Mouse (Mus musculus): ENCODE data around the gene Tmem132c.
A peak's percentile ranks its signal among the peaks of the same experiment; 100 is the strongest.

Tmem132c gene

DNA sequence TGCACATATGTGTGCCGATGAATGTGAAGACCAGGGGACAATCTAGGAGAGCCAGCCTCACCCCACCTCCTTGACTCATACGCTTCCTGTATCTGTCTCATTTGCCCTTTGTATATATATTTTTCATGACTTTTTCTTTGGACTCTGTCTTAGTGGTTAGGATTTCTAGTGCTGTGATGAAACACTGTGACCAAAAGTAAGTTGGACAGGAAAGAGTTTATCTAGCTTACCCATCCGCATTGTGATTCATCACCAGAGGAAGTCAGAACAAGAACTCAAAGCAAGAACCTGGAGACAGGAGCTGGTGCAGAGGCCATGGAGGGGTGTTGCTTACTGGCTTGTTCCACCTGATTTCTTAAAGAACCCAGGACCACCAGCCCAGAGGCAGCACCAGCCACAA lies 250.1 kb downstream of the Tmem132c start:
- no peak for DNase-seq (ENCODE audit: low read depth)

DNA sequence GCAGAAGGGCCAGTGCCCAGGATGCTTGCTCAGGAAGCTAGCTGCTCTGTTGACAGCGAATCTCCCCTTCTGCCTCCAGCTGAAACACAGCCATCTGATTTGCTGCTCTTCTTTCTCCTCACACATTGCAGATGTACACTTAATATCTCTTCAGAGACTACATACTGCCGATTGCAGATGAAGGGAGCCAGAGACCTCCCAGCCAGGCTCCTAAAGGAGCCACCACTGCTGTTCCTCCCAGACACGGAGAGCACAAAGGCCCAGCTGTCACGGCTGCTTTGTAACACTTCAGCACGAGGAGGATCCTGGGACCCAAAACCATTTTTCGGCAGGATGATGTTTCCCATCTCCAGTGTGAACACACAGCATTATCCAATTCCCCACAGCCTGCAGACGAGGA lies 255.3 kb downstream of the Tmem132c start:
- no peak for DNase-seq (ENCODE audit: low read depth)

GRCm38 (mm10) chr5:127499151-127499827 lies 257.7 kb downstream of the Tmem132c start:
- DNase-seq (ENCODE audit: low read depth): no peak

- DNase-seq (ENCODE audit: low read depth): no peak
Observed at GRCm38 (mm10) chr5:127502838-127503237, 261.2 kb downstream of the Tmem132c start.

GRCm38 (mm10) chr5:127505697-127506096 lies 264.1 kb downstream of the Tmem132c start:
- DNase-seq (ENCODE audit: low read depth): no peak

DNA sequence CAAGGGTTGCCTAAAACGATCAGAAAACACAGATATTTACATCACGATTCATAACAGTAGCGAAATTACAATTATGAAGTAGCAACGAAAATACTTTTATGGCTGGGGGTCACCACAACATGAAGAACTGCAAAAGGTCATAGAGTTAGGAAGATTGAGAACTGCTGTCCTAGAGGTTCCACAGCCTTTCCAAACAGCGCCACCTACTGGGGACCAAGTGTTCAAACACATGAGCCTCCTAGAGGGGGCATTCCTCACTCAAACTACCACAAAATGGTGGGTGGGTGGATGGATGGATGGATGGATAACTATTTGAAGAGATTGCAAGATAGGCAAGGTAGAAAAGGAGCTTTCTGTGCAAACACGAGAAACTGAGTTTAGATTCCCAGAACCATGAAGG lies 270.0 kb downstream of the Tmem132c start:
- peak; percentile 27 for DNase-seq (ENCODE audit: low read depth)

GRCm38 (mm10) chr5:127515960-127516359 lies 274.4 kb downstream of the Tmem132c start:
- DNase-seq (ENCODE audit: low read depth): no peak

GRCm38 (mm10) chr5:127522744-127523476 lies 281.3 kb downstream of the Tmem132c start:
- DNase-seq (ENCODE audit: low read depth): no peak

DNA sequence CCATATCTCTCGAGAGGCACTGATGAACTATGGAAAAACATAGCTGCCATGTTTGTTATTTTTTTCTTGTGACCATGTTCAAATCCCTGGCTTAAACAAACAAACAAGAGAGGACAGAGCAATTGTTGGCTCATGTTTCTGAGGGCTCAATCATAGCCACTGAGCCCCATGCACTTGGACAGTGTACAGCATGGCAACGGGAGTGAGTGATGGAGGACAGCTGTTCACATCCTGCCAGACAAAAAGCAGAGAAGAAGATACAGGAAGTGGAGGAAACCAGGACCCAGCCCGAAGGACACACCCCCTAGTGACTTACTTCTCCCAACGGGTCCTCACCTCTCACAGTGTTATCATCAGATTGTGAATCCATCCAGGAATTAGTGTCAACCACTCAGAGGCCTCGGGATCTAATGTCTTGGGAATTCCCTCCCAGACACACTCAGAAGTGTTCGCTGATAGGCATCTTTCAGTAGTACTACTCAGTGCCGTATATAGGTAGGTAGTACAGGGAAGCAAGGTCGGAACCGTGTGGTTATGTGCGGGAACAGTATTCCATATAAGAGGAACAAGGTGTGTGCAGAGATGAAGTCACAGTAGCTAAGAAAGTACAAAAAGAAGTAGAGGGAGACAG lies 285.9 kb downstream of the Tmem132c start:
- DNase-seq (ENCODE audit: low read depth): no peak

DNA sequence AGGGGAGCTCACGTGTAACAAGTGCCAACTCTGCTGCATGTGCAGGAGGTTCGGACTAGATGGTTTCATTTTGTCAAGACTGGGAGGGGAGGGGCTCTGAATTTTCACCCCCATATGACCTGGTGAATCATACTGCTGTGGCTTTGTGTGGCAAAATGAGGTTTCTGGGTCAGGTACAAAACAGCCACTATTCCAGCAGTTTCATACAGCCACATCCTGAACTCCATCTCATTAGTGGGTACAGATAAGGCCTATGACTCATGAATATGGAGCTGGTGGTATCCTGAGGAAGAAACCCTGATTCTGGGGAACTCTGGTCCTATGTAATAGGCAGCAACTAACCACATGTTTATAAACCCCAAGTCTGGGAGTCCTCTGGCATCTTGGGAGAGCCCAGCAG lies 295.9 kb downstream of the Tmem132c start:
- no peak for DNase-seq (ENCODE audit: low read depth)

DNA sequence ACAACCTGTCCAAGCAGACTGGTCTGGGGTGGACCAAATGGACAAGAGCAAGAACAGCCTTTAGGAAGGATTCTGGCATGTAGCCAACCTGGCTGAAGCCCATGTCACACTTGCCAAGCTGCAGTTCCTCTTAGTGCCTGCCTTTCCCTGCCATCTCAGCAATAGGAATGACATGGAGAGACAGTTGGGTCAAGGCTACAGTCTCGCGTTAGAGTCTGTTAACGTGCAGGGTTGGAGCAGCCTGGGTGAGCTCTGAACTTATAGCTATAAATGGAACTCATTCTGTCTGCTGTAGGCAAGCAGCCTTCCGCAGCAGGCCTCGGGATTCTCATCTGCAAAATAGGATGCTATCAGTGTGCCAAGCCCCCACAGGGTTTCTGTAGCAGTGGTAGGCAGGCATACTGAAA lies 305.0 kb downstream of the Tmem132c start:
- DNase-seq (ENCODE audit: low read depth): no peak

DNA sequence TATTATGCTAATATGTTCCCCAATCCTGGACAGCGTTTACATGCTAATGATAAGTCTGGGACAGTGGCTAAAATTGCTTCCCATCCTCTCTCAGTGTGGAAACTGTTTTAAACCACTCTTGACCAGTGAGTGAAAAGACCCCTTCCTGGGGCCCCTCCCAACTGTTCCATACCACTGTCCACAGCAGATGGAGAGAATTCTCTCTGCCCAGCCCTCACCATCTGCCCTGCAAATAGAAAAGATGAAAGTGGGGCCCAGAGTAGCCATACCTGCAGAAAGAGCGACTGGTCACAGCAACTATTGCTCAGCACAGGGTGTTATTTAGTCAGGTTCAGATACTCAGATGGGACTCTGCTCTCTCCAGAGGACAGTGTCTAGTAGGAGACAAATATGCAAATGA lies 306.5 kb downstream of the Tmem132c start:
- DNase-seq (ENCODE audit: low read depth): no peak

- DNase-seq (ENCODE audit: low read depth): no peak
Observed at GRCm38 (mm10) chr5:127561086-127561485, 319.5 kb downstream of the Tmem132c start.

- DNase-seq (ENCODE audit: low read depth): no peak
Observed at GRCm38 (mm10) chr5:127567165-127567741, 325.6 kb downstream of the Tmem132c start.

DNA sequence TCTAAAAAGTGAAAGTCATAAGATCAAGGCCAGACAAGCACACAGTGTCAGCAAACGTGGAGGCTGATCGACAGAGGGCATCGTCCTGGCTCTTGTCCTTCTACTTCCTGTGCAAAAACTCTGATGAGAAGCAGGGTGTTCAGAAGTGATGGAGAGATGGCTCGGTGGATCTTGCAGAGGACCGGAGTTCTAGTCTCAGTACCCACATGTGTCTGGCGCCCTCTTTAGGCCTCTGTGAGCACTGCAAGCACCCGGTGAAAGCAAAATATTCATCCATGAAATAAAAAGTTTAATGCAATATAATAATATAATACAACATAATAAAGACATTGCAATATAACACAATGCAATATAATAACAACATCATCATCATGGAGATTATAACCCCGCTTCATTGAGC lies 335.8 kb downstream of the Tmem132c start:
- no peak for DNase-seq (ENCODE audit: low read depth)

DNA sequence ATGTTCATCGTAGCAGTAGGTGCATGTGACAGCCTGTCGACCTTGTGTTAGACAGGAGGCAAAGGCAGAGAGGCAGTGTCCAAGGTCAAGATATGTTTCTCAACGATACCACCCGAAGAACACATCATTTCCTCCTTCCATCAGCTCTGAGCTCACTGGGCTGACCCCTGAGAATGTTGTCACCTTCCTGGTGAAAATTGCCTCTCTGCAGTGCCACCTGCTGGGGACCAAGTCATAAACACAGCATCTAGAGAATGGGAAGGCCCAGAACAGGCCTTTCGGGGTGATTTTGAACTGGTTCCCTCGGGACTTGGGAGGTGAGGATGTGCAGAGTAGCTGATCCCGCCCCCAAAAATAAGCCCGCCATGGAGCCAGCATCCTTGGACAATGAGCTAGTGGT lies 342.1 kb downstream of the Tmem132c start:
- DNase-seq (ENCODE audit: low read depth): no peak

DNA sequence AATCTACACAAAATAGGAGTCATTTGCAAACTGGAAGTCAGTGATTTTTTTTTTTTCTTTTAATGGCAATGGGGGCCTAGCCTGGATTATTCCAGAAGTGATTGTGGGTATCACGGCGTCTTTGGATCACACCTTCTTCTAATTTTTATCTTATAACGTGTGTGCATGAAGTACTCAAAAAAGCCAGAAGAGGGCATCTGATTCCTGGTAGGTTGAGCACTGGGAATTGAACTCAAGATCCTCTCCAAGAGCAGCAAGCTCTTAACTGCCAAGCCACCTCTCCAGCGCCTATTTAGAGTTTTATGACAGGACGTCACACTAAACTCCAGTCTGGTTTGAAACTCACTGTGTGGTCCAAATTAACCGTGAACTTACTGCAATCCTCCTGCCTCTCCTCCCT lies 346.2 kb downstream of the Tmem132c start:
- no peak for DNase-seq (ENCODE audit: low read depth)

DNA sequence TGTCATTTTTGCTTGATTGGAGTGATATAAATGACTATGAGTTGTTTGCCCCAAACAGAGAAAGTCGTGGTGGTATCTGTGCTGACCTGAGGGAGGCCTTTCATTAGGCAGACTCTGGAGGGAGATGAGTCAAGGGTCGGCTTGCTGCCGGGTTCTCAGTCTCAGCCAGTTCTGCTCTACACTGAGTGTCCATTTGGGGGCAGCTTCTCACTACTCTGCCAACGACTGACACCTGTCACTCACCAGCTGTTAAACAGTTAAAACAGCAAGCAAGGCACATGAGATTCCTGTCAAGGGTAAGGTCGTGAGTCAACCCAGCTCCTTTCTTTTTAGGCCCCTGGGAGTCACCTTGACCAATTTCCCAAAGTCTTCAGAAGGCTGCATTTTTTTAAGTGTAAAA lies 350.8 kb downstream of the Tmem132c start:
- no peak for DNase-seq (ENCODE audit: low read depth)

GRCm38 (mm10) chr5:127592854-127593253 lies 351.2 kb downstream of the Tmem132c start:
- DNase-seq (ENCODE audit: low read depth): no peak

GRCm38 (mm10) chr5:127595676-127596075 lies 354.1 kb downstream of the Tmem132c start:
- DNase-seq (ENCODE audit: low read depth): no peak

DNA sequence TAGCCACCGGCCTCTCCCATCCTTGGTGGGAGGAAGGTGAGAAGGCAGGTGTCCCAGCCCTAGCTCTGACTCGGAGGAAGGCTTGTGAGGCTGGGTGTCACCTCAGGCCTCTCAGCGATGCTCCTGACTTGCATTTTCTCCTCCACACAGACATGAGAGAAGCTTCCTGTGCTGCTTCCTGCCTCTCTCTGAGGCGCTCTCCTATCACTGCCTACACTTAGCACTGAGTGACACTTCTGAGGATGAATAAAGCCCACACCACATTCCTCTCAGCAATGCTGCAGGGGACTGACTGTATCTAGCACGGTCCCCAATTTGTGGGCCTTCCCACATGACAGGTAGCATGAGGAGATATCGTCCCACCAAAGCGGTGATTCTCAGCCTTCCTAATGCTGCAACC lies 355.3 kb downstream of the Tmem132c start:
- DNase-seq (ENCODE audit: low read depth): no peak

GRCm38 (mm10) chr5:127602996-127603395 lies 361.4 kb downstream of the Tmem132c start:
- no peak for DNase-seq (ENCODE audit: low read depth)

- DNase-seq (ENCODE audit: low read depth): no peak
Observed at GRCm38 (mm10) chr5:127607507-127607906, 365.9 kb downstream of the Tmem132c start.
